Mouse (Mus musculus) forebrain, embryonic 10.5 days (tissue): Measurements from ENCODE around the gene Gm13691. TPM values are rescaled to one million over a fixed set of nuclear protein-coding genes. Genes with fewer than 3 reads are reported as not detected.
"Not testable (repeated sequence)": the region's sequence is repeated elsewhere in the genome, so short reads cannot be mapped to it uniquely, and the experiment has no call there.

Experiments used
- DNase-seq: peaks from one replicate; pipeline ENCODE4 v3.0.0-alpha.2; 2017; ENCODE audit warnings: low spot score; ENCODE audit errors: extremely low spot score
- H3K27ac ChIP-seq: fragments of 300-500 bp; sonication (generic); 2 replicates; pipeline ENCODE4 v1.5.1; 2016; ENCODE audit warnings: mild to moderate bottlenecking
- H3K27me3 ChIP-seq: fragments of 300-500 bp; sonication (generic); 2 replicates; pipeline ENCODE4 v1.6.1; 2016; ENCODE audit warnings: mild to moderate bottlenecking; ENCODE audit not compliant: poor library complexity, severe bottlenecking
- H3K36me3 ChIP-seq: fragments of 300-500 bp; sonication (generic); replicated peaks from 2 replicates; pipeline ENCODE4 v1.6.1; 2016; ENCODE audit warnings: mild to moderate bottlenecking, moderate library complexity
- H3K4me1 ChIP-seq: fragments of 300-500 bp; sonication (generic); 2 replicates; pipeline ENCODE4 v1.6.1; 2016
- H3K4me3 ChIP-seq: fragments of 300-500 bp; sonication (generic); 2 replicates; pipeline ENCODE4 v1.5.1; 2016; ENCODE audit warnings: mild to moderate bottlenecking, moderate library complexity
- H3K9me3 ChIP-seq: fragments of 300-500 bp; sonication (generic); 2 replicates; pipeline ENCODE4 v1.6.1; 2016; ENCODE audit warnings: mild to moderate bottlenecking, moderate library complexity
- WGBS: fragments of 180-500 bp; shearing (Covaris S2); methylation state at CpG from one replicate; pipeline ENCODE4 v1.1.7; 2016; 5-methylcytosine and 5-hydroxymethylcytosine counted together
- polyA plus RNA-seq: library from polyadenylated mRNA; unstranded; fragments of >200 nt; fragmentation: Nextera tagmentation; extraction: Ambion mirVana; gene quantifications from 2 replicates; pipeline ENCODE4 v1.2.1, GENCODE M21; 2016

Gene Gm13691
- polyA plus RNA-seq, 1 experiment from 2014 or later: not detected

- Histone ChIP-seq H3K4me3 (no peak overlapping the region), H3K27ac (no peak overlapping the region), H3K27me3 (no peaks in the 10 kb centered on the region), H3K4me1 (no peaks in the 10 kb centered on the region), H3K9me3 (no peaks in the 10 kb centered on the region), H3K36me3 (no peaks in the 10 kb centered on the region)
- 87% methylated on average over 3 of the region's 3 CpGs for WGBS
- DNase-seq: no peak
Measured at GRCm38 (mm10) chr2:84009818-84010217, 19.5 kb downstream of the Gm13691 start.

- Histone ChIP-seq H3K4me3 (no peak overlapping the region), H3K36me3 (no peaks in the 10 kb centered on the region), H3K9me3 (no peaks in the 10 kb centered on the region), H3K27me3 (no peaks in the 10 kb centered on the region), H3K27ac (no peak overlapping the region), H3K4me1 (no peaks in the 10 kb centered on the region)
- no peak for DNase-seq
- 84% methylated on average over 6 of the region's 6 CpGs for WGBS
Measured at GRCm38 (mm10) chr2:84014572-84014971, 24.2 kb downstream of the Gm13691 start.

GRCm38 (mm10) chr2:84016291-84016690, 25.9 kb downstream of the Gm13691 start:
- DNase-seq, H3K4me3 ChIP-seq, H3K9me3 ChIP-seq, H3K27ac ChIP-seq, H3K36me3 ChIP-seq, H3K27me3 ChIP-seq, H3K4me1 ChIP-seq: not testable (repeated sequence)
- WGBS: 82% methylated on average over 5 of the region's 5 CpGs

- Histone ChIP-seq H3K27me3 (no peaks in the 10 kb centered on the region), H3K9me3 (no peaks in the 10 kb centered on the region), H3K36me3 (no peaks in the 10 kb centered on the region), H3K4me1 (no peaks in the 10 kb centered on the region), H3K27ac (no peak overlapping the region), H3K4me3 (no peak overlapping the region)
- WGBS: 88% methylated on average over 3 of the region's 3 CpGs
- no peak for DNase-seq
Measured at GRCm38 (mm10) chr2:84018330-84018729, 28.0 kb downstream of the Gm13691 start.

- H3K36me3 ChIP-seq: no peaks in the 10 kb centered on the region
Measured at GRCm38 (mm10) chr2:84019519-84020305, 29.4 kb downstream of the Gm13691 start.

GRCm38 (mm10) chr2:84021930-84022329, 31.6 kb downstream of the Gm13691 start:
- whole genome bisulfite sequencing: 77% methylated on average over 2 of the region's 2 CpGs

More at GRCm38 (mm10) chr2:84019519-84020305, 29.4 kb downstream of the Gm13691 start:
- H3K27me3 ChIP-seq: no peaks in the 10 kb centered on the region
- H3K4me3 ChIP-seq: no peak overlapping the region
- 79% methylated on average over 8 of the region's 8 CpGs for whole genome bisulfite sequencing
- no peak overlapping the region for H3K27ac ChIP-seq
- no peaks in the 10 kb centered on the region for H3K9me3 ChIP-seq
- no peak for DNase-seq
- H3K4me1 ChIP-seq: no peaks in the 10 kb centered on the region

GRCm38 (mm10) chr2:84022905-84023304, 32.6 kb downstream of the Gm13691 start:
- 96% methylated on average over 2 of the region's 2 CpGs for WGBS
- no peak overlapping the region for H3K4me3 ChIP-seq

More at GRCm38 (mm10) chr2:84021930-84022329, 31.6 kb downstream of the Gm13691 start:
- Histone ChIP-seq H3K27me3 (no peaks in the 10 kb centered on the region), H3K4me3 (no peak overlapping the region), H3K9me3 (no peaks in the 10 kb centered on the region), H3K36me3 (no peaks in the 10 kb centered on the region), H3K27ac (no peak overlapping the region), H3K4me1 (peaks cover 5% of the 10 kb centered on the region; the same call in 1 of the 2 replicates)
- no peak for DNase-seq

GRCm38 (mm10) chr2:84023319-84023718, 33.0 kb downstream of the Gm13691 start:
- H3K9me3 ChIP-seq: no peaks in the 10 kb centered on the region
- H3K27ac ChIP-seq: no peak overlapping the region
- H3K4me1 ChIP-seq: peaks cover 5% of the 10 kb centered on the region; the same call in 1 of the 2 replicates
- H3K4me3 ChIP-seq: no peak overlapping the region
- no peak for DNase-seq
- H3K36me3 ChIP-seq: no peaks in the 10 kb centered on the region
- H3K27me3 ChIP-seq: no peaks in the 10 kb centered on the region
- 87% methylated on average over 2 of the region's 2 CpGs for WGBS

More at GRCm38 (mm10) chr2:84022905-84023304, 32.6 kb downstream of the Gm13691 start:
- peaks cover 5% of the 10 kb centered on the region; the same call in 1 of the 2 replicates for H3K4me1 ChIP-seq
- no peak for DNase-seq
- no peak overlapping the region for H3K27ac ChIP-seq
- H3K27me3 ChIP-seq: no peaks in the 10 kb centered on the region
- no peaks in the 10 kb centered on the region for H3K9me3 ChIP-seq
- H3K36me3 ChIP-seq: no peaks in the 10 kb centered on the region

- no peaks in the 10 kb centered on the region for H3K27me3 ChIP-seq
- WGBS: 35% methylated on average over 4 of the region's 4 CpGs
Measured at GRCm38 (mm10) chr2:84025217-84025616, 34.9 kb downstream of the Gm13691 start.

GRCm38 (mm10) chr2:84032505-84032904, 42.2 kb downstream of the Gm13691 start:
- Histone ChIP-seq H3K4me3 (no peak overlapping the region), H3K9me3 (no peaks in the 10 kb centered on the region), H3K36me3 (no peaks in the 10 kb centered on the region), H3K27me3 (no peaks in the 10 kb centered on the region), H3K27ac (no peak overlapping the region), H3K4me1 (no peaks in the 10 kb centered on the region)
- DNase-seq: no peak
- 95% methylated on average over 2 of the region's 2 CpGs for WGBS

More at GRCm38 (mm10) chr2:84025217-84025616, 34.9 kb downstream of the Gm13691 start:
- H3K9me3 ChIP-seq: no peaks in the 10 kb centered on the region
- H3K4me1 ChIP-seq: peaks cover 5% of the 10 kb centered on the region; the same call in 1 of the 2 replicates
- no peaks in the 10 kb centered on the region for H3K36me3 ChIP-seq
- H3K4me3 ChIP-seq: no peak overlapping the region
- peak; percentile 21 for DNase-seq
- no peak overlapping the region for H3K27ac ChIP-seq

GRCm38 (mm10) chr2:84035997-84036396, 45.6 kb downstream of the Gm13691 start:
- no peaks in the 10 kb centered on the region for H3K4me1 ChIP-seq
- H3K9me3 ChIP-seq: no peaks in the 10 kb centered on the region
- no peak overlapping the region for H3K27ac ChIP-seq
- H3K4me3 ChIP-seq: no peak overlapping the region
- 86% methylated on average over 4 of the region's 4 CpGs for WGBS
- no peak for DNase-seq
- H3K36me3 ChIP-seq: no peaks in the 10 kb centered on the region
- H3K27me3 ChIP-seq: no peaks in the 10 kb centered on the region

GRCm38 (mm10) chr2:84037304-84037703, 47.0 kb downstream of the Gm13691 start:
- DNase-seq: no peak
- Histone ChIP-seq H3K27me3 (no peaks in the 10 kb centered on the region), H3K4me3 (no peak overlapping the region), H3K9me3 (no peaks in the 10 kb centered on the region), H3K27ac (no peak overlapping the region), H3K36me3 (no peaks in the 10 kb centered on the region), H3K4me1 (no peaks in the 10 kb centered on the region)
- WGBS: 44% methylated on average over 4 of the region's 4 CpGs

GRCm38 (mm10) chr2:84037943-84038342, 47.6 kb downstream of the Gm13691 start:
- H3K27me3 ChIP-seq, H3K4me3 ChIP-seq, H3K9me3 ChIP-seq, H3K27ac ChIP-seq, DNase-seq, H3K36me3 ChIP-seq, H3K4me1 ChIP-seq: not testable (repeated sequence)
- 98% methylated on average over 1 of the region's 1 CpGs for WGBS
